Mouse (Mus musculus) gastrocnemius, postnatal 14 days (tissue): Measurements from ENCODE around the gene Gm28036. TPM values are rescaled to one million over a fixed set of nuclear protein-coding genes. Genes with fewer than 3 reads are reported as not detected.
A peak's percentile ranks its signal among the peaks of the same experiment; 100 is the strongest.
"Not testable (repeated sequence)": the region's sequence is repeated elsewhere in the genome, so short reads cannot be mapped to it uniquely, and the experiment has no call there.

ENCODE experiments used
- DNase-seq: peaks from one replicate; pipeline ENCODE4 v3.0.0; 2021; ENCODE audit warnings: mixed read lengths
- intact Hi-C: fragments of 180-260 bp; cut with DNase I; formaldehyde crosslinking; loops from one replicate; pipeline ENCODE4 v1.15.1; 2025; ENCODE audit warnings: low total_unique reads
- long read RNA-seq, 2 experiments: library from polyadenylated mRNA; stranded (forward); transcript quantifications; one replicate each; pipeline ENCODE4 v2.0.0; 2021
- total RNA-seq, 2 experiments: library from RNA; stranded (reverse); gene quantifications; 2 replicates each; pipeline ENCODE4 v1.2.3; 2021

The Gm28036 gene
- total RNA-seq = 1 to 10 TPM; 4.4 to 9.5 TPM
- long read RNA-seq, experiment 1, partial matches to known transcripts = 2 of 3 reads
- long read RNA-seq, experiment 1, other reads (novel, unspliced or antisense) = 1 of 3 reads
- long read RNA-seq, experiment 2, partial matches to known transcripts = 1 of 1 reads
- long read RNA-seq, experiment 2, other reads (novel, unspliced or antisense) = 0 of 1 reads

- intact Hi-C loops = no loop called here
- no peak for DNase-seq
Measured at GRCm38 (mm10) chr2:156126992-156127391, at the start of gene Gm28036. Gene Gm28036, minus strand, starts transcription at chr2:156127092.

DNA sequence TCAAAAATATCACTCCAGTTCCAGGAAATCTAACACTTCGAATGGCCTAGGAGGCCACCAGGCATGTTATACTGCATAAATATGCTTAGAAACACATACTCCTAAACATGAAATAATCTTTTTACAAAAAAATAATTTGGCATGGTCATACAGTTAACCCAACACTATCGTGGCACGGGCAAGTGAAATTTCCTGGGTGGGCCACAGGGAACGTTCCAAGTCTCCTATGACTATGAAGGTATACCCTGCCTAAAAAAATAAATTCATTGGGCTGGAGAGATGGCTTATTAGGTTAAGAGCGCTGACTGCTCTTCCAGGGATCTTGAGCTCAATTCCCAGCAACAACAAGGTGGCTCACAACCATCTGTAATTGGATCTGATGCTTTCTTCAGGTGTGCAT lies 39.7 kb upstream of the Gm28036 start:
- intact Hi-C loops = no loop called here

GRCm38 (mm10) chr2:156165478-156165877 lies 38.6 kb upstream of the Gm28036 start:
- intact Hi-C loops = no loop called here
- DNase-seq = no peak

More for the DNA sequence above, 39.7 kb upstream of the Gm28036 start:
- DNase-seq = no peak

GRCm38 (mm10) chr2:156151538-156151937 lies 24.6 kb upstream of the Gm28036 start:
- intact Hi-C loops = no loop called here
- no peak for DNase-seq

- intact Hi-C loops = no loop called here
Measured at GRCm38 (mm10) chr2:156147316-156147915, 20.5 kb upstream of the Gm28036 start.

DNA sequence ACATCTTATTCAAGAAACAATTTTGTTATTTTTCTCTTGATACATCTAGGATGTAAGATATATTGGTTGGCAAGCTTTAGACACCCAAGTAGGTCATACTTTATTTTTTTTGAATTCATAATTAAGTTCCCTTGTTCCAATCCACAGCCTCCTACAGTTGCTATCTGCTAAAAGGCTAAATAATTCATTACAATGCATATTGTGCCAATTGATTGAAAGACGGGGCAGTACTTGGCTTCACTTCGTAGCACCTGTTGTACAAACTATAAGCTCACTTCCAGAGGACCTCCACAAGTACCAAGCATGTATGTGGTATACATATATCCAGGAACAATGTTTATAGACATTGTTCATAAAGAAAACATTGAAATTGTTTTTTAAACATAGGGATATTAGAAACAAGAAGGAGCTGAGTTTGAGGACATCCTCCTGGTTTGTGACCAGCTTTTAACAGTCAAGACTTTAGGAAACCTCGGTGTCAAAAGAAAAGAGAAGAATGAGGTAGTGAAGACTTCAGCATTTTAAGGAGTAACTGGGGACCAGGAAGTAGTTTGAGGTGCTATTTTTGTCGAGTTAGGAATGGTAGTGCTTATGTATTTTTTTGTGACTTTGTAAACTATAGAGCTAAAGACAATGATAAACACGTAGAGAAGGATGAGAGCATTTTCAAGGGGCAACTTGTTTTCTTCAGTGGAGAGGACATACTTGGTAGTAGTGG lies 19.5 kb upstream of the Gm28036 start:
- intact Hi-C loops = no loop called here
- no peak for DNase-seq

More at GRCm38 (mm10) chr2:156147316-156147915, 20.5 kb upstream of the Gm28036 start:
- no peak for DNase-seq

DNA sequence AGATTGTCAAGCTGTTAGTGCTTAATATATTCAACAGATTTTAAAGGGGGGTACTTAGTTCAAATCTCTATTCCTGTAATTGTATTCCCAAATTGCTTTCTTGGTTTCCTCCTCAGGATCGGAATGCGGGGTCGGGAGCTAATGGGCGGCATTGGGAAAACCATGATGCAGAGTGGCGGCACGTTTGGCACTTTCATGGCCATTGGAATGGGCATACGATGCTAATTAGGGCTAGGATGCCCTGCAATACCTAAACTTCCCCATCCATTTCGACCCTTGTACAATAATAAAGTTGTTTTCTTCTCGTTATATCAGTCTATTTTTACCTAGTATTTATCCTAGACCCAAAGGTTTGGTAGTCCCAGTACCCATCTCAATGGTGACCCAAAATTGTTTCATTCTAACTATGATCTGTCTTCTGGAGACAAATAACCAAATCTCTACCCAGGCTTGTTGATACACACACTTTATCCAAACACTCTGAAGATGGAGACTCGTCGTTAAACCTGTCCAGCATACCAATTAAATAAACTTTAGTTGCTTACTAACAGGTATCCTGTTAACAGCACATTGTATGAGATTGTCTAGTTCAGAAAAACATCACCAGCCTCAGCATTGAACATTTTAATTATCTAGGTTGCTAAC lies 18.7 kb upstream of the Gm28036 start:
- no peak for DNase-seq
- intact Hi-C loops = no loop called here

DNA sequence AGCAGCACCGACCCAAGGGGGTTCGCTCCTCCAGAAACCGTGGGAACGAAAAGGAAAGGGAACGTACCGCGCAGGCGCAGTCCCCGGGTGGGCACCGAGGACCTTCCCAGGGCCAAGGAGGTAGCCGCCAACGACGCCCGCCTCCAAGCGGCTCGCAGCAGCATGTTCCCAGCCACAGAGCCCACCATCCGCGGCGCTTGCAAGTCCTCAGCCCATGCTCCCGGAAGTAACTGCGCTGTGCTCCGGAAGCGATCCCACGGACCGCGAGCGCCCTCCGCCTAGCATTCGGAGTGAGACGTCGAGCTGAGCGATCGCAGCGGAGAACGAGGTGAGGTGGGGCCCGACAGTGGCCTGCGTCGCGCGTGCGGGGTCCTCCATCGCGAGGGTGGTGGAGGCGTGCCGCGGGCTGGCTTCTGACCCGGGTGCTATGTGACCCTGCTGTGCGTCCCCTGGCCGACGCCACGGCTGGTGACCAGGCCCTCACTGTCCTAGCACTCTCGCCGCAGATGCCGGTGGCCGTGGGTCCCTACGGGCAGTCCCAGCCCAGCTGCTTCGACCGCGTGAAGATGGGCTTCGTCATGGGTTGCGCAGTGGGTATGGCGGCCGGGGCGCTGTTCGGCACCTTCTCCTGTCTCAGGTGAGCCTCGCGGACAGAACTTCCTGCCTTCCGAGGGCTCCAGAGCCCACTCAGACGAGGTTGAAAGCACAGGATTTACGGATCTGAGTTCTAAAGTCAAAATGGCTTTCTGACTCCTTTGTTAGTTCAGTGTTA lies 17.2 kb upstream of the Gm28036 start, which contains the start of the genes Romo1 and Nfs1:
Gene Romo1, plus strand, starts transcription at position 87 of the 772 bp plus-strand sequence.
Gene Nfs1, minus strand, starts transcription at position 234 of the 772 bp plus-strand sequence.
- intact Hi-C loops = loop anchor here (5.0 kb wide), 1 partner anchor 177 kb away; no protein-coding TSS in a partner anchor

DNA sequence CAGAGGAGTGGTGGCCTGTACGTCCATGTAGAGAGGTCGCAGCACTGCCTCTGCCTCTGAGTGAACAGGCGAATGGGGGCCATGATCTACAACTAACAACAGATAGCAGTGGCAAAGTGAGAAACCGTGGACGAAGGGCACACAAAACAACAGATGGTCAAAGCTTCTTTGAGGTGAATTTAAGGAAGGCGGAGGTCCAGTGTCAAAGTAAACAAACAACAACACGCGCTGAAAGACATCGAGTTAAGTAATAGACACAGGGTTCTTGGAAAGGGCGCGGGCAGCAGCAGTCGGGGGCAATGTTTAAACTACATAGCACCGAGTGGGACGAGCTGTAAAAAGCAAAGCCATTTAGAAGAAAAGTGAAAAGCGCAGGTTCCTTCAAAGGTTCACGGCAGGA lies 16.5 kb upstream of the Gm28036 start:
- intact Hi-C loops = loop anchor here (5.0 kb wide), 1 partner anchor 176 kb away; no protein-coding TSS in a partner anchor
- DNase-seq = no peak

More for the DNA sequence above, 17.2 kb upstream of the Gm28036 start, which contains the start of the genes Romo1 and Nfs1:
- peak; percentile 92 for DNase-seq

DNA sequence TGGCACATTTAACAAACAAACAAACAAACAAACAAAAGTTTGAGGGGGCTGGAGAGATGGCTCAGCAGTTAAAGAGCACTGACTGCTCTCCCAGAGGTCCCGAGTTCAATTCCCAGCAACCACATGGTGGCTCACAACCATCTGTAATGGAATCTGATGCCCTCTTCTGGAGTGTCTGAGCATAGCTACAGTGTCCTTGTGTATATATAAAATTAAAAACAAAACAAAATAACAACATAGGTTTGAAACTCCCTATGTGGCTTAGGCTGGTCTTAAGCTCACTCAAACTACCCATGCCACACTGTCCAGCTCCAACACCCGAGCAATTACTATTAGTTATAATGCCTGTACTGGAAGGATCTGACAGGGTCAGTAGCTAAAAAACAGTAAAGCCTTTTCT lies 15.9 kb upstream of the Gm28036 start:
- no peak for DNase-seq
- intact Hi-C loops = loop anchor here (5.0 kb wide), 1 partner anchor 176 kb away; no protein-coding TSS in a partner anchor

- intact Hi-C loops = no loop called here
- DNase-seq = no peak
Measured at GRCm38 (mm10) chr2:156135695-156136094, 8.8 kb upstream of the Gm28036 start.

- intact Hi-C loops = no loop called here
- no peak for DNase-seq
Measured at GRCm38 (mm10) chr2:156134161-156134560, 7.3 kb upstream of the Gm28036 start.

DNA sequence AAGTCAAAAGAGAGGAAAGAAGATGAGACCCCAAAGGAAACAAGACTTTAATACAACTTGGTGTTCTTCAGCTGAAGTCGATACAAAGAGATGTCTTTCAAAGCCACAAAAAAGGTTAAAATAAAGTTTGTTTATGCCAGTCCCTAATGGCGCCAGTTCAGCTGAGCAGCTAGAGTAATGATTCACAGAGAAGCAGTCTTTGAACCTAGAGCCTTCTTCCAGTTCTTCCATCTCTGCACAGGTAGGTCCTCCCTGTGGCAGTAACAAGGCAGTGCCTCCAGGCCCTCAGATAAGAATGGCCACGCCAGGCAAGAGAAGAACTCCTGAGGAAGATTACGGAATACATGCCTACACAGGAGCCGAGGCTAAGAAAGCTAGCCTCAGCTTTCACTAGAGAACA lies 3.2 kb downstream of the Gm28036 start:
- no peak for DNase-seq
- intact Hi-C loops = loop anchor here (5.0 kb wide), 1 partner anchor 131 kb away; no protein-coding TSS in a partner anchor

DNA sequence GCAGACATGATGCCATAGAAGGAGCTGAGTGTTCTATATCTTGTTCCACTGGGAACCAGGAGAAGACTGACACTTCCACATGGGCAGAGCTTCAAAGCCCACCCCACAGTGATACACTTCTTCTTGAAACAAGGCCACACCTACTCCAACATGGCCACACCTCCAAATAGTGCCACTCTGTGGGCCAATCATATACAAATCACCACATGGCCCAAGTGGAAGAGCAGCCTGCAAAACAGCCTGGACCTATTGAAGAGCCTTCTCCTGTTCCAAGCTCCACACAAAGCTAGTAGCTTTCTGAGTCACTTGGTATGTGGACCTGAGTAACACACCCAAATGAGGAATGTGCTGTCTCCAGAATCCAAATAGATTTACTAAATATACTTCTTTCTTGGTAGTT lies 7.3 kb downstream of the Gm28036 start:
- intact Hi-C loops = no loop called here
- DNase-seq = no peak

- DNase-seq, intact Hi-C loops: not testable (repeated sequence)
Measured at GRCm38 (mm10) chr2:156112080-156112423, 14.8 kb downstream of the Gm28036 start.

GRCm38 (mm10) chr2:156111358-156112079 lies 15.4 kb downstream of the Gm28036 start, which contains the start of the genes Cpne1 and Rbm12:
Gene Cpne1, minus strand, starts transcription at chr2:156111965.
Gene Rbm12, minus strand, starts transcription at chr2:156111978.
- DNase-seq = peak; percentile 92
- intact Hi-C loops = no loop called here

DNA sequence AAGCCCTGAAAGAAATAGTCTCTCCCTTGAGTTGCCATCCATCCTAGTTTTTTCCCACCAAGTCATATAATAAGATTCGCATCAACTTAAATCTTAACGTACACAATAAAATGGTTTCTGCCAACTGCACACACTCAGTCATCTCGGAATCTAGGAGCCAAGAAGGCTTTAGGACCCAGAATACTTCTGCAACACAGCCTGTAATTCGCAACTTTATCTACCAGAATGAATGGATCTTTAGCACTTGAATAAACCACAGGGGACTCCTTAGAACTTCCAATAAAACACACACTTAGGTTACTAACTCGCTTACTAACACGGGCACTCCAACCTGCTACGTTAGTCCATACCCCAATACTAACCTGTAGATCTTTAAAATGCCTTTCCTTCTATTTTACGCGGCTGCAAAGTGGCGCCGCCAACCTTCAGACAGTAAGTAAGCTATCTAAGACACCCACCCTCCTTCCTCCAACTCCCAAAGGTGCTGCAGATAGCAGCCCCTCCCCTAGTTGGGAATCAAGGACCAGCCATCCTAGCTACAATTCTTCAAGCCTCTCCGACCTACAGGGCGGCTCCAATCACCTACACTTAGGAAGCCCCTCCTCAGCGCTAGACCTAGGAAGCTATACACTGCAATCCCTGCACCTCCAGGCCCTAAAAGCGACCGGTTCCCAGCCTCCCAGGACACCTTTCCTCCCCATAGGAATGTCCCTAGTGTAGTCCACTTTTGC lies 16.1 kb downstream of the Gm28036 start:
- no peak for DNase-seq
- intact Hi-C loops = no loop called here

GRCm38 (mm10) chr2:156091926-156092325 lies 35.0 kb downstream of the Gm28036 start:
- intact Hi-C loops = no loop called here
- no peak for DNase-seq
